In the genomic region with DNA sequence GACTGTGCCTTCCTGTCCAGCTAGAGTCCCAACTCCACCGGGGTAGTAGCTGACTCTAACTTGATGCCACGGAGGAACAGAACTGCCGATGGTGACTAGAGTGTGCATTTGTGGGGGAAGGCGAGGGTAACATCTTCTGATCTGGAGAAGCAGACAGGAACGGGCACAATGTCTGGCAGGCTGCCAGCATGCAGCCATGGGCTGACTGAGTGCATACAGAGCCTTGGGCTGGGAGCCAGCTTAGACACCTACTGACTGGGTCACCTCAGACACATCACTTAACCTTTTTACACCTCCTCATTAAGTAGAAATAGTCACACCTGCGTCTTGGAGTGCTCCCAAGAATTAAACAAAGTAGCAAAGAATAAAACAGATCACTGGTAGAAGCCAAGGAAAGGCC, we compare ENCODE assay signal across 8 mouse cellular contexts. TPM values are rescaled to one million over a fixed set of nuclear protein-coding genes. Genes with fewer than 3 reads are reported as not detected.
DNase-seq lines count a peak whose midpoint lies in the region; ATAC-seq and TF ChIP-seq lines count a peak whose summit lies in the region.

No protein-coding gene starts in this region.

- no peak overlapping the region for H3K4me3 ChIP-seq in forebrain, embryonic 12.5 days (replicated peaks)
- no peak overlapping the region for H3K4me3 ChIP-seq in forebrain, postnatal 0 days (ENCODE audit: low read depth, low read length)
- no peak overlapping the region for H3K4me3 ChIP-seq in midbrain, embryonic 11.5 days (ENCODE audit: low read depth, low read length)
- no peak overlapping the region for H3K4me3 ChIP-seq in midbrain, embryonic 15.5 days
- no peak overlapping the region for H3K4me3 ChIP-seq in heart, embryonic 16.5 days (ENCODE audit: low read length)
- H3K4me3 ChIP-seq in left cerebral cortex, adult 2 months: no peak overlapping the region

- peaks cover 15% of the 10 kb centered on the region for H3K4me1 ChIP-seq in forebrain, embryonic 12.5 days
- H3K4me1 ChIP-seq in forebrain, postnatal 0 days (ENCODE audit: insufficient read depth): no peaks in the 10 kb centered on the region
- peaks cover 5% of the 10 kb centered on the region; the same call in 1 of the 2 replicates for H3K4me1 ChIP-seq in midbrain, embryonic 11.5 days (ENCODE audit: control insufficient read depth, insufficient read depth, low read length)
- H3K4me1 ChIP-seq in midbrain, embryonic 15.5 days: 0 out of 2 replicates have a peak, but pooled peaks cover 5% of the 10 kb centered on the region
- H3K4me1 ChIP-seq in heart, embryonic 16.5 days (ENCODE audit: control insufficient read depth, insufficient read depth, low read length): peaks cover 18% of the 10 kb centered on the region

- no peak overlapping the region for H3K9ac ChIP-seq in forebrain, embryonic 12.5 days
- no peak overlapping the region for H3K9ac ChIP-seq in forebrain, postnatal 0 days
- H3K9ac ChIP-seq in midbrain, embryonic 11.5 days (ENCODE audit: low read length): no peak overlapping the region
- H3K9ac ChIP-seq in midbrain, embryonic 15.5 days: no peak overlapping the region
- H3K9ac ChIP-seq in heart, embryonic 16.5 days (ENCODE audit: low read length): no peak overlapping the region

- no peak for DNase-seq in forebrain, postnatal 0 days
- peak; percentile 35 for DNase-seq in midbrain, embryonic 11.5 days (ENCODE audit: low spot score, missing footprints)
- peak; percentile 69 for DNase-seq in lung, postnatal 14 days
- no peak for DNase-seq in embryo, embryonic 10.5 days (ENCODE audit: low spot score)
- DNase-seq in left cerebral cortex, adult 2 months (ENCODE audit: extremely low spot score in 1 of 2, low spot score in 2 of 2): no peak

- no peaks in the 10 kb centered on the region for H3K27me3 ChIP-seq in forebrain, embryonic 12.5 days
- no peaks in the 10 kb centered on the region for H3K27me3 ChIP-seq in forebrain, postnatal 0 days (ENCODE audit: insufficient read depth, low read length)
- H3K27me3 ChIP-seq in midbrain, embryonic 11.5 days (ENCODE audit: control insufficient read depth, insufficient read depth, low read length): no peaks in the 10 kb centered on the region
- H3K27me3 ChIP-seq in midbrain, embryonic 15.5 days (replicated peaks): no peaks in the 10 kb centered on the region
- H3K27me3 ChIP-seq in heart, embryonic 16.5 days (ENCODE audit: control insufficient read depth, insufficient read depth, low read length): no peaks in the 10 kb centered on the region

- WGBS in forebrain, embryonic 12.5 days: 70% methylated on average over 6 of the region's 6 CpGs
- 43% methylated on average over 6 of the region's 6 CpGs for WGBS in forebrain, postnatal 0 days
- WGBS in midbrain, embryonic 11.5 days: 88% methylated on average over 6 of the region's 6 CpGs
- WGBS in midbrain, embryonic 15.5 days: 61% methylated on average over 6 of the region's 6 CpGs
- 28% methylated on average over 6 of the region's 6 CpGs for WGBS in heart, embryonic 16.5 days

- H3K4me2 ChIP-seq in forebrain, embryonic 12.5 days: no peak overlapping the region
- no peak overlapping the region for H3K4me2 ChIP-seq in forebrain, postnatal 0 days (ENCODE audit: low read depth)
- no peak overlapping the region for H3K4me2 ChIP-seq in midbrain, embryonic 11.5 days
- no peak overlapping the region for H3K4me2 ChIP-seq in midbrain, embryonic 15.5 days
- H3K4me2 ChIP-seq in heart, embryonic 16.5 days (ENCODE audit: low read depth, low read length): 0 out of 2 replicates have a peak overlapping the region, but pooled peaks have one; percentile 1

- H3K9me3 ChIP-seq in forebrain, embryonic 12.5 days: no peaks in the 10 kb centered on the region
- no peaks in the 10 kb centered on the region for H3K9me3 ChIP-seq in forebrain, postnatal 0 days (ENCODE audit: low read length)
- H3K9me3 ChIP-seq in midbrain, embryonic 11.5 days (ENCODE audit: control insufficient read depth, low read length): no peaks in the 10 kb centered on the region
- H3K9me3 ChIP-seq in midbrain, embryonic 15.5 days: no peaks in the 10 kb centered on the region
- H3K9me3 ChIP-seq in heart, embryonic 16.5 days (replicated peaks; ENCODE audit: control insufficient read depth, low read length): no peaks in the 10 kb centered on the region

- intact Hi-C loops in left cerebral cortex, adult 2 months (cut with DNase I): no loop called here

- no peak for TF ChIP-seq CTCF in forebrain, postnatal 0 days (IDR thresholded peaks at IDR 0.05; ENCODE audit: low read depth)
- no peak for TF ChIP-seq CTCF in left cerebral cortex, adult 2 months (IDR thresholded peaks at IDR 0.05)

- no peaks in the 10 kb centered on the region; the same call in 1 of the 2 replicates for H3K36me3 ChIP-seq in forebrain, embryonic 12.5 days (replicated peaks)
- H3K36me3 ChIP-seq in forebrain, postnatal 0 days (ENCODE audit: insufficient read depth): no peaks in the 10 kb centered on the region
- no peaks in the 10 kb centered on the region for H3K36me3 ChIP-seq in midbrain, embryonic 11.5 days (ENCODE audit: control insufficient read depth, insufficient read depth, low read length)
- no peaks in the 10 kb centered on the region for H3K36me3 ChIP-seq in midbrain, embryonic 15.5 days (replicated peaks)
- H3K36me3 ChIP-seq in heart, embryonic 16.5 days (ENCODE audit: control insufficient read depth, insufficient read depth): no peaks in the 10 kb centered on the region

- H3K27ac ChIP-seq in forebrain, embryonic 12.5 days: no peak overlapping the region
- no peak overlapping the region for H3K27ac ChIP-seq in forebrain, postnatal 0 days (ENCODE audit: low read depth, low read length)
- H3K27ac ChIP-seq in midbrain, embryonic 11.5 days (ENCODE audit: low read depth, low read length): no peak overlapping the region
- H3K27ac ChIP-seq in midbrain, embryonic 15.5 days: no peak overlapping the region
- no peak overlapping the region for H3K27ac ChIP-seq in heart, embryonic 16.5 days (ENCODE audit: low read length)
- H3K27ac ChIP-seq in left cerebral cortex, adult 2 months: no peak overlapping the region

- peak; percentile 27; the same call in 1 of the 2 replicates for ATAC-seq in forebrain, embryonic 12.5 days (ENCODE audit: low FRiP score)
- ATAC-seq in forebrain, postnatal 0 days: no peak
- no peak for ATAC-seq in midbrain, embryonic 11.5 days (ENCODE audit: low FRiP score)
- ATAC-seq in midbrain, embryonic 15.5 days (replicated peaks): no peak
- ATAC-seq in heart, embryonic 16.5 days (replicated peaks; ENCODE audit: extremely low read depth, insufficient read depth, low FRiP score): peak; percentile 68

RNA-seq across cellular contexts. Expression of gene Wwc2, which starts 28.7 kb away (rescaled TPM):
- polyA plus RNA-seq in forebrain, embryonic 12.5 days (2016; fragmentation: Nextera tagmentation; extraction: Ambion mirVana): 8.8 and 9.1 TPM in 2 replicates
- 7.8 and 8.4 TPM in 2 replicates for total RNA-seq in forebrain, postnatal 0 days (2014; rRNA removed)
- 3.1 and 4.7 TPM in 2 replicates for polyA plus RNA-seq in forebrain, postnatal 0 days (2015; fragmentation: Nextera tagmentation; extraction: Ambion mirVana)
- polyA plus RNA-seq in midbrain, embryonic 11.5 days (2014; fragmentation: Nextera tagmentation; extraction: Ambion mirVana): 6.0 and 6.2 TPM in 2 replicates
- polyA plus RNA-seq in midbrain, embryonic 15.5 days (2015; fragmentation: Nextera tagmentation; extraction: Ambion mirVana): 5.6 and 5.9 TPM in 2 replicates
- polyA plus RNA-seq in heart, embryonic 16.5 days (2015; fragmentation: Nextera tagmentation; extraction: Ambion mirVana): 10.1 and 12.1 TPM in 2 replicates
- 10 to 100 TPM; 24.4 to 24.8 TPM for total RNA-seq in left cerebral cortex, adult 2 months (2021)

Comparison
In these comparisons a context has a peak if more than half of its experiments do, and no peak if none do; other contexts are left out.
1. ATAC-seq: peak in forebrain, embryonic 12.5 days (single experiment) and heart, embryonic 16.5 days (single experiment); none in forebrain, postnatal 0 days (single experiment), midbrain, embryonic 11.5 days (single experiment) and midbrain, embryonic 15.5 days (single experiment).
2. DNase-seq: peak in midbrain, embryonic 11.5 days (single experiment) and lung, postnatal 14 days (single experiment); none in forebrain, postnatal 0 days (single experiment), embryo, embryonic 10.5 days (single experiment) and left cerebral cortex, adult 2 months (0 of 2).